In genomic region chr8:4265160-4265914, GRCm38 (mm10) we compare ENCODE assay signal across 20 mouse cellular contexts. TPM values are rescaled to one million over a fixed set of nuclear protein-coding genes. Genes with fewer than 3 reads are reported as not detected.
"Had no signal": no experiment of that assay in that cellular context is flagged by ENCODE, and none has a peak within 500 bp of the region (broad histone marks: within the 10 kb centered on the region; RNA-seq: fewer than 3 reads in every experiment).

No protein-coding gene starts in this region.

- H3K27ac ChIP-seq: kidney, postnatal 0 days; limb, embryonic 10.5 days; limb, embryonic 13.5 days; liver, embryonic 12.5 days; liver, embryonic 15.5 days; lung, embryonic 15.5 days; macrophage; midbrain, embryonic 15.5 days; neural tube, embryonic 13.5 days had no signal

- H3K9me3 ChIP-seq: limb, embryonic 10.5 days; limb, embryonic 13.5 days; liver, embryonic 12.5 days; liver, embryonic 15.5 days; lung, embryonic 15.5 days; midbrain, embryonic 15.5 days; neural tube, embryonic 13.5 days had no signal

- H3K4me2 ChIP-seq: limb, embryonic 13.5 days; liver, embryonic 12.5 days; liver, embryonic 15.5 days; lung, embryonic 15.5 days; midbrain, embryonic 15.5 days; neural tube, embryonic 13.5 days had no signal

- H3K9ac ChIP-seq: limb, embryonic 13.5 days; liver, embryonic 12.5 days; liver, embryonic 15.5 days; lung, embryonic 15.5 days; midbrain, embryonic 15.5 days; neural tube, embryonic 13.5 days had no signal

- ATAC-seq: intestine, embryonic 16.5 days; liver, embryonic 12.5 days; midbrain, embryonic 15.5 days had no signal

- H3K4me3 ChIP-seq: limb, embryonic 10.5 days; limb, embryonic 13.5 days; liver, embryonic 12.5 days; liver, embryonic 15.5 days; lung, embryonic 15.5 days; midbrain, embryonic 15.5 days; myocyte; neural tube, embryonic 13.5 days had no signal

- H3K27me3 ChIP-seq: limb, embryonic 13.5 days; liver, embryonic 12.5 days; liver, embryonic 15.5 days; lung, embryonic 15.5 days; midbrain, embryonic 15.5 days; neural tube, embryonic 13.5 days had no signal

- H3K4me1 ChIP-seq: limb, embryonic 13.5 days; liver, embryonic 12.5 days; liver, embryonic 15.5 days; lung, embryonic 15.5 days; midbrain, embryonic 15.5 days; neural tube, embryonic 13.5 days had no signal

- DNase-seq: kidney, adult 18-20 months; kidney, adult 9 months; kidney, postnatal 36 days; layer of hippocampus, postnatal 36 days; liver; lung, adult 18-20 months; thymus, postnatal 25 days had no signal

RNA-seq across cellular contexts. Expression of gene Ctxn1, which starts 6.3 kb away (rescaled TPM):
- polyA plus RNA-seq: macrophage had no signal

RNA-seq across cellular contexts. Expression of gene Gm49320, which starts 26.7 kb away (rescaled TPM):
- total RNA-seq: megakaryocyte, adult 5-6 weeks; monocyte, adult 5-6 weeks had no signal
